Mouse (Mus musculus): ENCODE data around the gene Smurf1. TPM values are rescaled to one million over a fixed set of nuclear protein-coding genes. Genes with fewer than 3 reads are reported as not detected.
A peak's percentile ranks its signal among the peaks of the same experiment; 100 is the strongest.

Gene Smurf1
- polyA plus RNA-seq, 1 experiment from 2014 or later = 14.4 TPM

DNA sequence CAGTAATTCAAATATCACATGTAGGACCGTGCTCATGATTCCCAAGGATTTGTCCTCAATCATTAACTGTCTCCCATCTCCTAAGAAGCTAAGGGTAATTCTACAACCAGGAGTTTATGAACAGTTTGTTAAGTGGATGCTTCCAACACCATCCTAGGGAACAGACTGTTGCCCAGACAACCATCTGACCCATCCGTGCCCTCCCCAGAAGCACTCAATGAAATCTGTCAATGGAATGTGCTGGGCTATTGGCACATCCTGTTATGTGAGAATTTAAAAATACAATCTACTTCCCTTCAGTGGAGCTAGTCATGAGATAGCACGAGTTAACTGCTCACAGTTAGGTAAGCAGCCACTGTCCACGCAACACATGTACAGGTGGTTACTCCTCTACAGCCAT, 56.1 kb downstream of the Smurf1 start:
- ATAC-seq (ENCODE audit: insufficient read depth, low FRiP score, low read depth) = no peak
- H3K4me2 ChIP-seq = no peak overlapping the region
- no peaks in the 10 kb centered on the region for H3K27me3 ChIP-seq (replicated peaks)
- WGBS = 80% methylated on average over 4 of the region's 4 CpGs
- H3K36me3 ChIP-seq = no peaks in the 10 kb centered on the region
- H3K9me3 ChIP-seq = no peaks in the 10 kb centered on the region
- H3K27ac ChIP-seq = no peak overlapping the region
- no peak overlapping the region for H3K9ac ChIP-seq
- H3K4me3 ChIP-seq (replicated peaks) = no peak overlapping the region
- H3K4me1 ChIP-seq = peaks cover 15% of the 10 kb centered on the region

DNA sequence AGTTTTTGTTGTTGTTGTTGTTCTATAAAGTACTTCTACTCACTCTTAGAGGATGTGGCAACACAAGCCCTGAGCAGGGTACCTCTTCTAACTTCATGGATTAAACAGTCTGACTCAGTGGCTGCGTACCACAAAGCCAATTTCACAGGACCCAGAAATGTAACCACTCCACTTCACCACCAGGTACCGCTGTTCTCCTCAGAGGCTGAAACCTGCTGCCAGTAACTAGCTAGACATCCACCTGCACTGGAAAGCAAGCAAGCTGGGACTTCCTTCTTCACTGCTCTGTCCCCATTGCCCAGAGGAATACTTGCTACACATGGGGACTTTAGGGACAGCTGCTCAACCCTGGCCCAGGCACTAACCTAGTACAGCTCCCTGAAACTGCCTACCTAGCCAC, 58.1 kb downstream of the Smurf1 start:
- H3K4me1 ChIP-seq = peaks cover 7% of the 10 kb centered on the region; the same call in 1 of the 2 replicates

DNA sequence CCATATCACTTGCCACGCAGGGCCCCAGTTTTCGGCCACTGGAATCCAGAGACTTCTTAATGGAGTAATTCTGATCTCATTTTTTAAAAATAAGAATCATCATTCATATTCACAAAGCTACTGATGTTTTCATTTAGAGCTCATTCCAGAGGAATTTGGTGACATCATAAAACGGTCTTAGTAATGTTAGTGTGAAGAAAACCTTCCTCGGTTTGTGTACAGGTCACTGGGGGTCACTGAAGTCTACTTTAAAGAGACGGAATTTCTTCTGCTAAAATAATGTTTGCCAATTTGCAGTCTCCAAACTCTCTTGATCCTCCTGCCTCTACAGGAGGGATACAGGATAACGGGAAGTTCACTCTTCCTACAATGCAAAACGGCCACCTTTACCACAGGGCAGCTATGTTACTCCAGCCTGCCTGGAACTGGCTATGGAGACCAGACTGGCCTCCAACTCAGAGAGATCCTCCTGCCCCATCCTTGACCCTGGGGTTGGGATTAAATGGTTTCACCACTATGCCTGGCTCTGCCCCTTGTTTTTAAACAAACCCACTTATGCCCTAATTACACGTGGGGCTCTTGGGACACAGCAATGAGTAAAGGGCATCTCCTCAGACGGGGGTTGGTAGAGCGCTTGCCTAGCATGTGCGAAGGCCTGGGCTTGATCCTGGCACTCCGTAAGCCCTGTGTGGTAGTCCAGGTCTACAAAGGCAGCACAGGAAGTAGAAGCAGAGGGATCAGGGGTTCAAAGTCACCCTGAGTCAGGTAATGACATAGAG, 61.1 kb downstream of the Smurf1 start:
- Histone ChIP-seq H3K27me3 (replicated peaks) (no peaks in the 10 kb centered on the region), H3K4me1 (no peaks in the 10 kb centered on the region; the same call in 1 of the 2 replicates), H3K27ac (no peak overlapping the region), H3K9me3 (no peaks in the 10 kb centered on the region), H3K36me3 (peaks cover 10% of the 10 kb centered on the region), H3K4me3 (replicated peaks) (no peak overlapping the region), H3K9ac (no peak overlapping the region), H3K4me2 (no peak overlapping the region)
- WGBS = 58% methylated on average over 12 of the region's 12 CpGs
- ATAC-seq (ENCODE audit: insufficient read depth, low FRiP score, low read depth) = no peak

More for the DNA sequence above, 58.1 kb downstream of the Smurf1 start:
- no peak overlapping the region for H3K27ac ChIP-seq
- no peak overlapping the region for H3K9ac ChIP-seq
- H3K9me3 ChIP-seq = no peaks in the 10 kb centered on the region
- no peaks in the 10 kb centered on the region for H3K27me3 ChIP-seq (replicated peaks)
- no peaks in the 10 kb centered on the region for H3K36me3 ChIP-seq
- no peak overlapping the region for H3K4me2 ChIP-seq
- WGBS = 61% methylated on average over 2 of the region's 2 CpGs
- ATAC-seq (ENCODE audit: insufficient read depth, low FRiP score, low read depth) = no peak
- H3K4me3 ChIP-seq (replicated peaks) = no peak overlapping the region

DNA sequence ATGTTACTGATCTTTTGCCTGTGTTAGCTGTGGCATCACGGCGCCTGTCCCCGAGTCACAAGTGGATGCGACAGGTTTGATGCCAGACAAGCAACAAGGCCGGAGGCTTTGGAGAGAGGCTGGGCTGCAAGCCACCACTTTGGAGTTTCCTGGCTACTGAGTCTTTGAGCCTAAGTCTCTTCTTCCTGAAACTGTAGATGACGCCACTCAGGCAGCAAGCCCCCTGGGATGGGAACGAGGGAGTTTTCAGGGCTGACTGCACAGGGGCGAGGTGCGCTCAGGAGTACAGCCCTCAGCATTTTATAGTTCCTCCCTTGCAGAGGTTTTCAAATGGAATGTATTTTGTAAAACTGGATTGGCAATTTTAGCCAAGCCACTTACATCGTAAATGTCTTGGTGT, 63.9 kb downstream of the Smurf1 start:
- 81% methylated on average over 10 of the region's 10 CpGs for WGBS
- no peak for ATAC-seq (ENCODE audit: insufficient read depth, low FRiP score, low read depth)
- H3K4me1 ChIP-seq = no peaks in the 10 kb centered on the region; the same call in 1 of the 2 replicates
- H3K4me3 ChIP-seq (replicated peaks) = no peak overlapping the region
- H3K36me3 ChIP-seq = peaks cover 12% of the 10 kb centered on the region
- H3K9ac ChIP-seq = no peak overlapping the region
- H3K4me2 ChIP-seq = no peak overlapping the region
- H3K27me3 ChIP-seq (replicated peaks) = no peaks in the 10 kb centered on the region
- H3K9me3 ChIP-seq = no peaks in the 10 kb centered on the region
- H3K27ac ChIP-seq = no peak overlapping the region

DNA sequence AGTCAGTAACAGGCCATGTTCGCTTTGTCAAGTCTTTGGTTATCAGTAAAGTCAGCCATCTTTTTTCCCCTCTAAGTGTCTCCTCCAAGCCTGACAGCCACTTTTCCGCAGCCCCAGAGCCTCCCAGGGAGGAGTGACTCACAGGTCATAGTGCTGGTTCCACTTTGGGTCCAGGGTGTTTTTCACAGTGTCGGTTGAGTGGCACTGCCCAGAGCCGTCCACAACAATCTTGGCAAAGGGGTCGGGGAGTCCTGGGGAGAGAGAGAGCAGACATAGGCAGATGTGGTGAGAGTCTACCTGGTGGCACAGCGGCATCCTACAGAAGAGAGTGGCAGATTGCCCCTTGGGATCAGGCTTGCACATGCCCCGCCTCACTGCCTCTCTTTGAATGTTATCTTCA, 64.6 kb downstream of the Smurf1 start:
- Histone ChIP-seq H3K4me2 (no peak overlapping the region), H3K4me1 (no peaks in the 10 kb centered on the region; the same call in 1 of the 2 replicates), H3K27me3 (replicated peaks) (no peaks in the 10 kb centered on the region), H3K9ac (no peak overlapping the region), H3K4me3 (replicated peaks) (no peak overlapping the region), H3K36me3 (peaks cover 16% of the 10 kb centered on the region), H3K9me3 (no peaks in the 10 kb centered on the region), H3K27ac (no peak overlapping the region)
- 82% methylated on average over 7 of the region's 7 CpGs for WGBS
- no peak for ATAC-seq (ENCODE audit: insufficient read depth, low FRiP score, low read depth)

DNA sequence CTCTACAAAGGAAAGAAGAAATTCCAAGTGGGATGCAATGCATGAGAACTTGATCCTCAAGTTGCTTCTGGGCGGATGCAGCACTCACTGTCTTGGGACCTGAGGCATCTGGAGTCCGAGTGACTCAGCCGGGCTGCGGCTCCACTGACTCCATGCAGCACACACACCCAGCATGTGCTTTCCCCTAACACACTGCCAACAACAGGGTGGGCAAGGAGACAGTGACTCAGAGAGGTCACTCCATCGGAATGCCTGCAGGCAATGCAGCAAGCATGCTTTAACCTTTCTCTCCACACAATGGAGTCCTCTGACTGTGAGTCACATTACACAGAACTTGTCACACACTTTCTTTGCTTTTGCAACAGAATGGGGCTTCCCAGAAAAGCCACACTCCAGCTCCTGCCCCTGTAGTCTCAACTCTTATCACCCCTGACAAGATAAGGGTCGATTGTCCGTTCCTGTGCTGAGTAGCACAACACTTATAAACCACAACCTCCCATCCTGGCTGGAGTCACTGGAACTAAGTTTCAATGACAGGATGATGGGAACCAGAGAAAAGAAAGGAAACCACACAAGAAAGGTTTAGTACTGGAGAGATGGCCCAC, 67.1 kb downstream of the Smurf1 start:
- peaks cover 18% of the 10 kb centered on the region for H3K36me3 ChIP-seq
- no peaks in the 10 kb centered on the region; the same call in 1 of the 2 replicates for H3K4me1 ChIP-seq
- 0 out of 2 replicates have a peak, but pooled peaks have one; percentile 18 for ATAC-seq (ENCODE audit: insufficient read depth, low FRiP score, low read depth)
- WGBS = 39% methylated on average over 7 of the region's 7 CpGs
- no peaks in the 10 kb centered on the region for H3K27me3 ChIP-seq (replicated peaks)
- no peak overlapping the region for H3K9ac ChIP-seq
- H3K9me3 ChIP-seq = no peaks in the 10 kb centered on the region
- no peak overlapping the region for H3K4me2 ChIP-seq
- H3K4me3 ChIP-seq (replicated peaks) = no peak overlapping the region
- H3K27ac ChIP-seq = no peak overlapping the region

DNA sequence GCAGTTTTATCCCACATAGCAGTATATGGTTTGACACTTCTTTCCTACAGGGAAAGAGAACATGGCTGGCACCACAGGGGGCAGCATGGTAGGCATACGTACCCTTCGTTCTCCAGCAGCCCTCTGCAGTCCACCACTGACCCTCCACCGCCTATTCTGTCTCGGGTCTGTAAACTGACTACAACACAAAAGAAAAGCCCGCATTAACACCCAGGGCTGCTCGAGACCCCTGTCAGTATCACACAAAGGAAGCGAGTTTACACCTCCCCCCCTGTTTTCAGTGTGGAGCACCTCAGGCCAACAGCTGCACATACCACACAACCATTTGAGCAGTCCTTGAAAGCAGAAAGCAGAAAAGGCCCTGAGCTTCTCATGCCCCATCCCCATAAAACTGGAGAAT, 67.8 kb downstream of the Smurf1 start:
- Histone ChIP-seq H3K9ac (no peak overlapping the region), H3K4me2 (no peak overlapping the region), H3K27ac (no peak overlapping the region), H3K9me3 (no peaks in the 10 kb centered on the region), H3K36me3 (peaks cover 23% of the 10 kb centered on the region), H3K27me3 (replicated peaks) (no peaks in the 10 kb centered on the region), H3K4me3 (replicated peaks) (no peak overlapping the region), H3K4me1 (no peaks in the 10 kb centered on the region; the same call in 1 of the 2 replicates)
- ATAC-seq (ENCODE audit: insufficient read depth, low FRiP score, low read depth) = no peak
- 75% methylated on average over 7 of the region's 7 CpGs for WGBS

DNA sequence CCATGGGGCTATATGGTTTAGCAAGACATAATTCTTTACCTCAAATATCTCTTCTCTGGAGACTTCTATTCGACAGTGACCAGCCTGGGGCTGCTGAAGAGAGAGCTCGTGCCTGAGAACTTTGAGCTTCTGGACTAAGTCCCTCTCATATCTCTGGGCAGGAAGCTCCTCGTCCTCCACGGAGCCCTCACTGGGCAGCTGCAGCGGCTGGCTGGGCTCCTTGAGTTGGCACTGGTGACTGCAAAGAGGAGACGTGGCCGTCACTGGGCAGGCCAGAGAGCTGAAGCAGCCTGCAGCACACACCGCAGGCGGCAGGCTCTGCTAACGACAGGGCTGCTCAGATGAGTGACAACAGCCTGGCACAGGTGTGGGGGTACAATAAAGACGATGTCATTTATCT, 74.4 kb downstream of the Smurf1 start:
- H3K9me3 ChIP-seq = no peaks in the 10 kb centered on the region
- H3K27ac ChIP-seq = no peak overlapping the region
- ATAC-seq (ENCODE audit: insufficient read depth, low FRiP score, low read depth) = no peak
- no peak overlapping the region for H3K4me3 ChIP-seq (replicated peaks)
- no peaks in the 10 kb centered on the region for H3K27me3 ChIP-seq (replicated peaks)
- 88% methylated on average over 11 of the region's 11 CpGs for WGBS
- H3K9ac ChIP-seq = no peak overlapping the region
- H3K36me3 ChIP-seq = peaks cover 50% of the 10 kb centered on the region
- H3K4me2 ChIP-seq = no peak overlapping the region
- H3K4me1 ChIP-seq = no peaks in the 10 kb centered on the region

DNA sequence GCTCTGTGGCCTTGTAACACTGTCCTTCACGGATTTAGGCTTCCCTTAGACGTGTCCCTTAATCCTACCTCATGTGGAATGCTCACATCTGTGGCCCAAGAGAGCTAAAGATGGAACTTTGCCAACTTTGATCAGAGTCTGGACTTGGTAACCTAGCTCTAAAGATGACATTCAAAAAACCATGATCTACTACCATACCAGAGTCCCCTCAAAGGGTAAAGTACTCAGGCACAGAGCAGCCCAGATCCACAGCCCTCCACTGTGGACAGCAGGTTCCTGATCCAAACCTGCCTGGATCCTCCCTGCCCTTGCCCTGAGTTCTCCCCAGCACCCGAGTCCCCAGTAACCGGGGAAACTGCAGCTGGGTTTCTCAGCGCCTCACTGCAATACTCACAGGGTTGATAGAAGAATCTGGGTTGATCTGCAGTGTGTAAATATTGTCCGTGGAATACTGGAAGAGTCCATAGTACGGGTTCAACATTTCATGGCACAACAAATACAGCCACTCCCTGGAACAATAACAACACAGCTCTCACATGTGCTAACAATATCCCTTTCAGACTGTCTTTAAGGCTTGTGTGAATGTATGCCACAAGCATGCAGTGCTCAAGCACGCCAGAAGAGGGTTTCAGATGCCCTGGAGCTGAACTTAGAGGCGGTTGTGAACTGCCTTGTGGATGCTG, 79.5 kb downstream of the Smurf1 start:
- WGBS = 89% methylated on average over 9 of the region's 9 CpGs
- Histone ChIP-seq H3K4me3 (replicated peaks) (no peak overlapping the region), H3K27me3 (replicated peaks) (no peaks in the 10 kb centered on the region), H3K4me2 (no peak overlapping the region), H3K27ac (no peak overlapping the region), H3K9me3 (no peaks in the 10 kb centered on the region), H3K36me3 (peaks cover 60% of the 10 kb centered on the region), H3K9ac (no peak overlapping the region), H3K4me1 (no peaks in the 10 kb centered on the region)
- no peak for ATAC-seq (ENCODE audit: insufficient read depth, low FRiP score, low read depth)

DNA sequence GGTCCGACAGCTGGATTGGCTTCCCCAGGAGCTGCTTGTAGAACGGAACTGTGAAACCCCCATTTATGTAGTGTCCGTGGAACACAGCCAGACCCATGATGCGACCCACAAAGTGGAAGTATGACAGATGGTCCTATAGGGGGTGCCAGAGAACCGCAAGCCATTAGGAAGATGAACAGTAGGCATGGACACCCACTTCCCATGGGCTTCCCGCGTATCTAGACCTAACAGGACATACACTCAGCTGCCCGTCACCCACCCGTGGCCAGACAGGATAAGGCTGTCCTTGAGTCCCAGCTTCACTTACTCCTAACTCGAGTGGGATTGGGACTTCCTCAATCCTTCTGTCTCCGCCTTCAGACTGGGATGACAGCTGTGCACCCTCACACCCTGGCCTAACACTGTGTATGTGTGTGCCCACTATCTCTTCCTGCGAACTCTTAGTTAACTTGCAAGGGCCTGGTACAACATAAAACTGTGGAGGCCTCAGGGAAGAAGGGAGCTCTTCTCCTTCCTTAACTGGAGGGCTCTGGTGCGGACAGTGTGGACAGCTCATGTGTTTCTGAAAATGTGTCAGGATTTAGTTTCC, 80.9 kb downstream of the Smurf1 start:
- H3K4me2 ChIP-seq = no peak overlapping the region
- H3K36me3 ChIP-seq = peaks cover 68% of the 10 kb centered on the region
- no peaks in the 10 kb centered on the region for H3K9me3 ChIP-seq
- H3K4me1 ChIP-seq = no peaks in the 10 kb centered on the region
- WGBS = 72% methylated on average over 13 of the region's 13 CpGs
- H3K4me3 ChIP-seq (replicated peaks) = no peak overlapping the region
- H3K27ac ChIP-seq = no peak overlapping the region
- ATAC-seq (ENCODE audit: insufficient read depth, low FRiP score, low read depth) = no peak; the same call in 1 of the 2 replicates
- no peak overlapping the region for H3K9ac ChIP-seq
- no peaks in the 10 kb centered on the region for H3K27me3 ChIP-seq (replicated peaks)

DNA sequence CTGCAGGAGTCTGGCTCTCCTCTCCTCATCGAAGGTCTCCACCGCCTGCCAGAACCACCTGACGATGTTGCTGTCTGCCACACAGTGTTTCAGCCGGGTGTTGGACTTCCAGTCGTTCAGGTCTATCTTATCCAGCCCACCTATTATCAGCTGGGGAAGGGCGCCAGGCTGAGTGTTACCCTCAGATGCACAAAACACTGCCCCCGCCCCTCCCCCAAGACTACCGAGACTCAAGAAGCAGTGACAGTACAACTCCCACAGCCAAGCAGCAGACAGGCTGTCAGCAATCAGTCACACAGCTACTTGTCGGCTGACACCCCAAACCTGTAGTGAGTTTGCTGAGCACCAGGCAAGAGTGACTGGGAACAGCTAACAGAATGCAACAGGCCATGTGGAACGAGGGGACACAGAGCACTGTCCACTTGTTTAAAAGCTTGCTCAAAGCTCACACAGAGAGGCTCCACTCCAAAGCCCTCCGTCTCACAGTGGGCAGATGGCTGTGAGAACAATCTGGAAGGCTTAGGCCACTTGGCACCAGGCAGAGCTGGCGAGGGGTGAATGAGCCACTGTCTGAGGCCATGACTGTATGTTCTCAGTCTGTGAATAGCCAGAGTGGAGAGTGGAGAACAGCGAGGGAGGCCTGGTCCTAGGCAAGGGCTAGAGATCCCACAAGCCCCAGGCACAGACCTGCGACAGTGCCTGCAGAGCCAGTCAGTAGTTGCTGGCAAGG, 83.8 kb downstream of the Smurf1 start:
- Histone ChIP-seq H3K27ac (no peak overlapping the region), H3K9ac (no peak overlapping the region), H3K27me3 (replicated peaks) (no peaks in the 10 kb centered on the region), H3K36me3 (peaks cover 53% of the 10 kb centered on the region), H3K4me3 (replicated peaks) (no peak overlapping the region), H3K9me3 (no peaks in the 10 kb centered on the region), H3K4me1 (no peaks in the 10 kb centered on the region), H3K4me2 (no peak overlapping the region)
- no peak for ATAC-seq (ENCODE audit: insufficient read depth, low FRiP score, low read depth)
- WGBS = 88% methylated on average over 14 of the region's 14 CpGs
